Mouse (Mus musculus): Measurements from ENCODE around the gene Sec24a. TPM values are rescaled to one million over a fixed set of nuclear protein-coding genes. Genes with fewer than 3 reads are reported as not detected.

Gene Sec24a
- 20.5 and 23.7 TPM in 2 replicates for polyA plus RNA-seq (2012; rRNA removed)

GRCm38 (mm10) chr11:51763213-51763907 lies at the start of gene Sec24a, which contains the start of gene Sar1b:
Gene Sec24a (minus strand): TSS chr11:51763634.
Gene Sar1b (plus strand): TSS chr11:51763687.

GRCm38 (mm10) chr11:51688330-51689328 lies 74.8 kb downstream of the Sec24a start, which contains the start of gene 0610009B22Rik:
Gene 0610009B22Rik (minus strand): TSS chr11:51688874.

DNA sequence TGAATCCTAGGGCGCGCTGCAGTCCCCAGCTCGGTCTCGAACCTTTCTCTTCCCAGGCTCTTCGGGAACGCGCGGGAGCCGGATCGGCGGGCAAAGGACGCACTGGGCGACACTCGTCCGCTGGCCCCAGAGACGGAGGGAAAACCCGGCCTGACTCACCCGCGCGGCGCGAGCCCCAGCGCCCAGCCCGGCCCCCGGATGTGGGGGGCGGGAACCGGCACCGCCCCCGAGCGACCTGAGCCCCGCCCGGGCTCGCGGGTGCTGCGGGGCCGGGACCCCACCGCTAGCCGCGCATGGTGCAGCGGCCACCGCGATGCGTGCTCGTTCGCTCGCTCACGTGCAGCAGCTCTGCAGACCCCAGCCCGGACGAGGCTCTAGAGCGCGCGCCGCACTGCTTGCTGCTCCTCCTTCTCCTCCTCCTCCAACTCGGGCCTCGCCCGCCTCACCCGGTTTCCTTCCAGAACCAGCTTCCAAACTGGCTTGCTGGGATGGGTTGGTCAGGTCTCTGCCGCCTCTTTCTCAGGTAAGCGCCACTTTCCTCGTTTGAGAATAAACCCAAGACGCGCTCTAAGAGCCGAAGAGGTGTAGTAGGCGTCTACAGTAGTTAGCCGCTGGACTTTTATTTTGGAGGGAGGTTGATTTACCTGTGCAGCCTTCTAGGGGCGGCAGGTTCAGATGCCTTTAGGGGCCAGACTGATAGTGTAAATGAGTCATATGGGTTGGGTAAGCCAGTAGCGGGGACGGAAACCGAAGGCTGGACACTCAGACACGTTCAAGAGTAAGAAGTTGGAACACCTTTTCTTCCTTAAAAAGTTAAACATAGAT lies 112.5 kb downstream of the Sec24a start, which contains the start of the genes N4bp3 and D930048N14Rik:
TSS of gene N4bp3 (minus strand) at position 152 of the 825 bp plus-strand sequence.
TSS of gene D930048N14Rik (plus strand) at position 264 of the 825 bp plus-strand sequence.

Other genes with a start within 250 kb of the Sec24a start
- gene Phykpl, start 178.9 kb downstream of the Sec24a start, polyA plus RNA-seq (2012; rRNA removed) = 20.8 and 25.7 TPM in 2 replicates
- gene Hnrnpab, start 156.8 kb downstream of the Sec24a start, polyA plus RNA-seq (2012; rRNA removed) = 331 and 402 TPM in 2 replicates
- 39.7 and 44.1 TPM in 2 replicates for gene Nhp2, start 143.9 kb downstream of the Sec24a start, polyA plus RNA-seq (2012; rRNA removed)
- 69.8 and 84.0 TPM in 2 replicates for gene Rmnd5b, start 127.7 kb downstream of the Sec24a start, polyA plus RNA-seq (2012; rRNA removed)
- gene N4bp3, start 112.8 kb downstream of the Sec24a start, polyA plus RNA-seq (2012; rRNA removed) = 9.2 and 13.6 TPM in 2 replicates
- 7.1 and 8.8 TPM in 2 replicates for gene D930048N14Rik, start 112.7 kb downstream of the Sec24a start, polyA plus RNA-seq (2012; rRNA removed)
- 8.6 and 8.8 TPM in 2 replicates for gene 0610009B22Rik, start 74.8 kb downstream of the Sec24a start, polyA plus RNA-seq (2012; rRNA removed)
- gene Sar1b, start 53 bp upstream of the Sec24a start, polyA plus RNA-seq (2012; rRNA removed) = 11.0 and 13.1 TPM in 2 replicates
- gene Jade2, start 94.0 kb upstream of the Sec24a start, polyA plus RNA-seq (2012; rRNA removed) = 9.2 and 10.4 TPM in 2 replicates
- 17.9 and 18.4 TPM in 2 replicates for gene Cdkn2aipnl, start 204.0 kb upstream of the Sec24a start, polyA plus RNA-seq (2012; rRNA removed)
- 31.1 and 34.5 TPM in 2 replicates for gene Ube2b, start 237.1 kb upstream of the Sec24a start, polyA plus RNA-seq (2012; rRNA removed)
- 0.81 and 0.85 TPM in 2 replicates for gene Cdkl3, start 240.6 kb upstream of the Sec24a start, polyA plus RNA-seq (2012; rRNA removed)